In the genomic region with DNA sequence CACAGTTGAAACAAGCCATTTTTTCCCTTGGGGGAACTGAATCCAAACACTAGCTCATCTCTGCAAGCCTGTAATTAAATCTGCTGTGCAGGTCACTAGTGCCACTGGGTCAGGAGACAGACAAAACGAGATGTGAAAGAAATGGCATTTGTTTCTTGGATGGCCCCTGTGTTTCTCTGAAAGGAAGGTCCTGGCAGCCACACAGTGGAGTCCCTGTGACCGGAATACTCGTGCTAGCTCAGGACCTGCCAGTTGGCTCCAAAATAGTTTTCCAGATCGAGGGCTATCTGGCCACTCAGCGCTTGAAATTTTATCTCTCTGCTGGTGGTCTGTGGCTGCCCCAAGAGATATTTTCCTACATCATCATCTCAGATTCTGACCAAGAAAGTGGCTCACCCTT, we compare ENCODE assay signal across 12 mouse cellular contexts.
DNase-seq lines count a peak whose midpoint lies in the region; ATAC-seq lines count a peak whose summit lies in the region.
"Had no signal": no experiment of that assay in that cellular context is flagged by ENCODE, and none has a peak within 500 bp of the region (broad histone marks: within the 10 kb centered on the region; RNA-seq: fewer than 3 reads in every experiment).

No protein-coding gene starts in this region.

- WGBS in forebrain, embryonic 10.5 days: 45% methylated on average over 5 of the region's 5 CpGs
- 55% methylated on average over 5 of the region's 5 CpGs for WGBS in forebrain, embryonic 14.5 days
- 52% methylated on average over 5 of the region's 5 CpGs for WGBS in neural tube, embryonic 15.5 days
- 56% methylated on average over 5 of the region's 5 CpGs for WGBS in kidney, embryonic 16.5 days
- WGBS in forebrain, embryonic 12.5 days: 56% methylated on average over 5 of the region's 5 CpGs

- H3K4me3 ChIP-seq in forebrain, embryonic 10.5 days: no peak overlapping the region
- no peak overlapping the region for H3K4me3 ChIP-seq in forebrain, embryonic 14.5 days (ENCODE audit: low read depth, low read length)
- H3K4me3 ChIP-seq in neural tube, embryonic 15.5 days (replicated peaks): no peak overlapping the region
- no peak overlapping the region for H3K4me3 ChIP-seq in kidney, embryonic 16.5 days (ENCODE audit: low read length)
- no peak overlapping the region for H3K4me3 ChIP-seq in forebrain, embryonic 12.5 days (replicated peaks)
- H3K4me3 ChIP-seq: left cerebral cortex, adult 2 months had no signal

- no peak for DNase-seq in forebrain, embryonic 10.5 days (ENCODE audit: extremely low spot score, low spot score)
- no peak for DNase-seq in forebrain, embryonic 14.5 days (ENCODE audit: low spot score)
- DNase-seq in Muller cell, postnatal 12 days (ENCODE audit: inconsistent ontology term): peak; percentile 91
- peak; percentile 2 to 39 for DNase-seq in frontal cortex, postnatal 36 days (ENCODE audit: low spot score in 2 of 2)
- DNase-seq in heart, postnatal 4 days: peak; percentile 48
- DNase-seq: adrenal gland, postnatal 10 days; thymus, postnatal 36 days had no signal

- no peak for ATAC-seq in forebrain, embryonic 14.5 days
- no peak for ATAC-seq in neural tube, embryonic 15.5 days (ENCODE audit: low FRiP score)
- no peak for ATAC-seq in kidney, embryonic 16.5 days (ENCODE audit: low FRiP score, low TSS enrichment)
- ATAC-seq in forebrain, embryonic 12.5 days (ENCODE audit: low FRiP score): no peak

- peaks cover 7% of the 10 kb centered on the region for H3K4me1 ChIP-seq in forebrain, embryonic 10.5 days
- no peaks in the 10 kb centered on the region for H3K4me1 ChIP-seq in forebrain, embryonic 14.5 days (ENCODE audit: control insufficient read depth, insufficient read depth, low read length)
- H3K4me1 ChIP-seq in neural tube, embryonic 15.5 days: no peaks in the 10 kb centered on the region
- H3K4me1 ChIP-seq in kidney, embryonic 16.5 days (ENCODE audit: insufficient read depth, low read length): no peaks in the 10 kb centered on the region
- H3K4me1 ChIP-seq in forebrain, embryonic 12.5 days: no peaks in the 10 kb centered on the region

- no peaks in the 10 kb centered on the region for H3K36me3 ChIP-seq in forebrain, embryonic 10.5 days (replicated peaks)
- no peaks in the 10 kb centered on the region for H3K36me3 ChIP-seq in forebrain, embryonic 14.5 days (ENCODE audit: control insufficient read depth, insufficient read depth, low read length)
- no peaks in the 10 kb centered on the region for H3K36me3 ChIP-seq in neural tube, embryonic 15.5 days
- no peaks in the 10 kb centered on the region for H3K36me3 ChIP-seq in kidney, embryonic 16.5 days (ENCODE audit: insufficient read depth, low read length)
- no peaks in the 10 kb centered on the region for H3K36me3 ChIP-seq in forebrain, embryonic 12.5 days (replicated peaks)

- H3K27me3 ChIP-seq in forebrain, embryonic 10.5 days (ENCODE audit: poor library complexity, severe bottlenecking): no peaks in the 10 kb centered on the region
- H3K27me3 ChIP-seq in forebrain, embryonic 14.5 days (replicated peaks; ENCODE audit: control insufficient read depth, insufficient read depth, low read length): no peaks in the 10 kb centered on the region
- H3K27me3 ChIP-seq in neural tube, embryonic 15.5 days (replicated peaks): no peaks in the 10 kb centered on the region
- H3K27me3 ChIP-seq in kidney, embryonic 16.5 days (ENCODE audit: insufficient read depth, low read length): no peaks in the 10 kb centered on the region
- no peaks in the 10 kb centered on the region for H3K27me3 ChIP-seq in forebrain, embryonic 12.5 days

- no peaks in the 10 kb centered on the region for H3K9me3 ChIP-seq in forebrain, embryonic 10.5 days
- H3K9me3 ChIP-seq in forebrain, embryonic 14.5 days (replicated peaks; ENCODE audit: control insufficient read depth, low read length): no peaks in the 10 kb centered on the region
- H3K9me3 ChIP-seq in neural tube, embryonic 15.5 days (replicated peaks): no peaks in the 10 kb centered on the region
- H3K9me3 ChIP-seq in kidney, embryonic 16.5 days (ENCODE audit: low read length): no peaks in the 10 kb centered on the region
- H3K9me3 ChIP-seq in forebrain, embryonic 12.5 days: no peaks in the 10 kb centered on the region

- H3K9ac ChIP-seq in forebrain, embryonic 14.5 days (ENCODE audit: low read length): no peak overlapping the region
- H3K9ac ChIP-seq in neural tube, embryonic 15.5 days (replicated peaks): no peak overlapping the region
- no peak overlapping the region for H3K9ac ChIP-seq in kidney, embryonic 16.5 days (replicated peaks; ENCODE audit: low read length)
- H3K9ac ChIP-seq in forebrain, embryonic 12.5 days: no peak overlapping the region

- no peak overlapping the region for H3K4me2 ChIP-seq in forebrain, embryonic 14.5 days (ENCODE audit: low read length)
- H3K4me2 ChIP-seq in neural tube, embryonic 15.5 days: no peak overlapping the region
- no peak overlapping the region for H3K4me2 ChIP-seq in kidney, embryonic 16.5 days (replicated peaks; ENCODE audit: low read depth, low read length)
- no peak overlapping the region for H3K4me2 ChIP-seq in forebrain, embryonic 12.5 days

- H3K27ac ChIP-seq in forebrain, embryonic 10.5 days: 0 out of 2 replicates have a peak overlapping the region, but pooled peaks have one; percentile 15
- H3K27ac ChIP-seq in forebrain, embryonic 14.5 days (ENCODE audit: low read depth, low read length): no peak overlapping the region
- no peak overlapping the region for H3K27ac ChIP-seq in neural tube, embryonic 15.5 days (replicated peaks)
- H3K27ac ChIP-seq in kidney, embryonic 16.5 days (ENCODE audit: low read length): no peak overlapping the region
- no peak overlapping the region for H3K27ac ChIP-seq in forebrain, embryonic 12.5 days
- H3K27ac ChIP-seq: left cerebral cortex, adult 2 months; macrophage had no signal

Comparison
In these comparisons a context has a peak if more than half of its experiments do, and no peak if none do; other contexts are left out.
1. DNase-seq: peak in Muller cell, postnatal 12 days (single experiment), frontal cortex, postnatal 36 days (2 of 2) and heart, postnatal 4 days (single experiment); none in forebrain, embryonic 10.5 days (single experiment) and forebrain, embryonic 14.5 days (single experiment).